In the genomic region with DNA sequence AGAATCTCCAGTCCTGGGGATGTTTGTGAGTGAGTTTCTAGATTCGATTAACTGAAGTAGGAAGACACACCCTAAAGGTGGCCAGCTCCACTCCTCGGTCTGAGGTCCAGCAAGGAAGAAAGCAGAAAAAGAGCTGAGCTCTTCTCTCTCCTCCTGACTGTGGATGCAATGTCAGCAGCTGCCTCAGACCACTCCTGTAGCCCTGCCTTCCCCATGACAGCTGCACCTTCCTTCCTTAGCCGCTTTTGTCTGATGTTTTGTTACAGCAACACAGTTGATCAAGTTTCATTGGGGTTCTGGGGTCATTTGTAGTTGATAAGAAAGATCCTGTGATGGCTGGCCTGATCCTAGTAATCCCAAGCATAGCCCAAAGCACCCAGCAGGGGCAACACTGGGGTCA, we compare ENCODE assay signal across 34 mouse cellular contexts.
"Had no signal": no experiment of that assay in that cellular context is flagged by ENCODE, and none has a peak within 500 bp of the region (broad histone marks: within the 10 kb centered on the region; RNA-seq: fewer than 3 reads in every experiment).

No protein-coding gene starts in this region.

- H3K4me3 ChIP-seq: heart, adult 2 months; heart, embryonic 10.5 days; heart, embryonic 12.5 days; heart, embryonic 13.5 days; heart, embryonic 15.5 days; hindbrain, embryonic 10.5 days; hindbrain, embryonic 12.5 days; hindbrain, embryonic 13.5 days; hindbrain, embryonic 15.5 days; kidney, embryonic 15.5 days; layer of hippocampus, adult 2 months had no signal

- ATAC-seq: hindbrain, embryonic 16.5 days; hindbrain, postnatal 0 days; inflammation-experienced regulatory T-cells, adult 6 months; intestine, embryonic 16.5 days had no signal

- H3K27me3 ChIP-seq: heart, embryonic 12.5 days; heart, embryonic 13.5 days; heart, embryonic 15.5 days; hindbrain, embryonic 12.5 days; hindbrain, embryonic 13.5 days; hindbrain, embryonic 15.5 days; kidney, embryonic 15.5 days had no signal

- H3K27ac ChIP-seq: heart, adult 2 months; heart, embryonic 10.5 days; heart, embryonic 13.5 days; heart, embryonic 15.5 days; hindbrain, embryonic 10.5 days; hindbrain, embryonic 12.5 days; hindbrain, embryonic 13.5 days; hindbrain, embryonic 14.5 days; hindbrain, embryonic 15.5 days; hindbrain, postnatal 0 days; kidney, embryonic 15.5 days; kidney, postnatal 0 days; layer of hippocampus, adult 2 months had no signal

- H3K4me2 ChIP-seq: heart, embryonic 11.5 days; heart, embryonic 12.5 days; heart, embryonic 13.5 days; heart, embryonic 15.5 days; hindbrain, embryonic 12.5 days; hindbrain, embryonic 13.5 days; hindbrain, embryonic 14.5 days; hindbrain, embryonic 15.5 days; kidney, embryonic 15.5 days had no signal

- H3K9me3 ChIP-seq: heart, embryonic 10.5 days; heart, embryonic 12.5 days; heart, embryonic 13.5 days; heart, embryonic 15.5 days; hindbrain, embryonic 10.5 days; hindbrain, embryonic 12.5 days; hindbrain, embryonic 13.5 days; hindbrain, embryonic 15.5 days; kidney, embryonic 15.5 days had no signal

- H3K4me1 ChIP-seq: heart, embryonic 12.5 days; heart, embryonic 13.5 days; heart, embryonic 15.5 days; hindbrain, embryonic 13.5 days; hindbrain, embryonic 15.5 days; kidney, embryonic 15.5 days had no signal

- DNase-seq: heart, adult 2 months; heart, postnatal 10 days; heart, postnatal 14 days; heart, postnatal 36 days; heart, postnatal 4 days; kidney, adult 11 months; kidney, adult 18-20 months; kidney, adult 2 months; kidney, adult 8-10 months; kidney, adult 9 months; kidney, postnatal 10 days; kidney, postnatal 14 days; kidney, postnatal 25 days; kidney, postnatal 36 days; kidney, postnatal 4 days; layer of hippocampus, adult 9-11 months; layer of hippocampus, postnatal 36 days had no signal

- H3K9ac ChIP-seq: heart, embryonic 12.5 days; heart, embryonic 13.5 days; heart, embryonic 15.5 days; hindbrain, embryonic 12.5 days; hindbrain, embryonic 13.5 days; hindbrain, embryonic 14.5 days; hindbrain, embryonic 15.5 days; kidney, embryonic 15.5 days had no signal
